Mouse (Mus musculus) spleen, adult 2 months (tissue): Measurements from ENCODE around the gene Dpf2.

Experiments
- CTCF ChIP-seq: fragments of 200-500 bp; IDR thresholded peaks from 2 replicates; pipeline ENCODE4 v1.5.1; 2011; ENCODE audit warnings: mild to moderate bottlenecking, inconsistent platforms; ENCODE audit not compliant: insufficient read depth, insufficient read length, insufficient replicate concordance; ENCODE audit errors: extremely low read depth
- POLR2A ChIP-seq: fragments of 200-500 bp; IDR thresholded peaks from 2 replicates; pipeline ENCODE4 v1.6.1; 2011; ENCODE audit warnings: low read depth, low read length, inconsistent platforms

- TF ChIP-seq POLR2A (no peak), CTCF (no peak)
Measured at GRCm38 (mm10) chr19:5951631-5952030, 38.8 kb upstream of the Dpf2 start.
